Mouse (Mus musculus) gastrocnemius, adult 18-20 months (tissue): ENCODE measurements at regions not wholly inside any gene's neighbourhood (a gene's known extent, or its start where the extent isn't known, plus 50 kb on each side); places are given as distances from the start of the nearest gene placed in this dataset.
"Not testable (repeated sequence)": the region's sequence is repeated elsewhere in the genome, so short reads cannot be mapped to it uniquely, and the experiment has no call there.

ENCODE experiments used
- DNase-seq: peaks from one replicate; pipeline ENCODE4 v3.0.0; 2021; ENCODE audit warnings: low spot score

DNA sequence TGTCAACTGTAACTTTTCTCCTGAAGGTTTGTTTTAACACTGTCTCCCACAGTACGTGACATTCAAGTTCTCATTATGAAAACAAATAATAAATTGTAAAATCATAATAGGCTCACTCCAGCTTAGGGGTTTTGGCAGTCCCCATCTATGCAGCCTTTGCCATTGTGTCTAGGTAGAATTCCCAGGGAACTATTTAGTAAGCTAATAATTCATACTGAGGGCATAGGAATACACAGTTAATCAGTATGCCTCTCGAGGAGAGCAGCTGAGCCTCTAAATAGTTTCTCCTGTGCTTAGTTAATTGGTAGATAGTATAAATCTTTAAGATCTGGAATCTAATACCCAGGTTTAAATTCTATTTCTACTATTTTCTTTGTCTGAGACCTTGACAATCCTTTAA, 191.7 kb downstream of the Tprg start:
- no peak for DNase-seq

DNA sequence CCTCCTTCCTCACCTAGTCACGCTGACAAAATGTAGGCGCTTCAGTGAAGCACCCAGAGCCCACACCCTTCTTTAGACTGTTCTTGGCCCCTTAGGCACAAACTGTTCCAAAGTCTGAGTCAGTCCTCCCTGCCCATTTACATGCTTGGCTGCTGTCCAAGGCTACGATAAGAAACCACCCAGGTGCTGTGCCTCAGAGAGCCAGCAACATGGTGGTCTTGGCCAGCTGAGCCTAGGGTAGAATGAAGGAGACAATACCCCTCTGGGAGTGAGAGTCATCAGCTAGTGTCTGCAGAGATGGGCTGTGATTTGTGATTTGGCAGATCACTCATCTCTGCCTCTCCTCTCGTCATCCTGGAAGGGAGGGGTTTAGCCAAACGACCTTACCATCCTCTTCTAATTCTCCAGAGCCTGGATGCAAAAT, 197.2 kb downstream of the Tprg start:
- DNase-seq = no peak

- no peak for DNase-seq
These were observed 198.4 kb downstream of the Tprg start for GRCm38 (mm10) chr16:25485007-25485406.

- no peak for DNase-seq
These were observed 197.0 kb upstream of the Trp63 start for GRCm38 (mm10) chr16:25486477-25487094.

DNA sequence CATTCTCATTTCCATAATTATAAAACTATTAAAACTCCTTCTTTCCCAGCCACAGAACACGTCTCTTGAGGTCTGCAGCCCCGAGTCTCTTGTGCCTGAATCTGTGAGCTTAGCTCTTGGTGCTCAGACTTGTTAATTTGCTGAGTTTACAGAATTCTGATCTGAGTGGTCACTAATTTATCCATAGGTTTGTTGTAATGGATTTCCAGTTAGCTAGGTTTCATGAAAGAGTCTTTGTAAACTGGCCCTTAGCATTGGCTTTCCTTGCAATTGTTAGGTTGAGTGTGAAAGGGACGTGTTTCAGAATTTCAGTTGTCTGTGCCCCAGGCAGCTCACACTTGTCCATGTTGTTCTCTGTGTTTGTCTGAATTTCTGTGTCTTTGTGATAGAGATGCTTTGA, 192.7 kb upstream of the Trp63 start:
- no peak for DNase-seq

DNA sequence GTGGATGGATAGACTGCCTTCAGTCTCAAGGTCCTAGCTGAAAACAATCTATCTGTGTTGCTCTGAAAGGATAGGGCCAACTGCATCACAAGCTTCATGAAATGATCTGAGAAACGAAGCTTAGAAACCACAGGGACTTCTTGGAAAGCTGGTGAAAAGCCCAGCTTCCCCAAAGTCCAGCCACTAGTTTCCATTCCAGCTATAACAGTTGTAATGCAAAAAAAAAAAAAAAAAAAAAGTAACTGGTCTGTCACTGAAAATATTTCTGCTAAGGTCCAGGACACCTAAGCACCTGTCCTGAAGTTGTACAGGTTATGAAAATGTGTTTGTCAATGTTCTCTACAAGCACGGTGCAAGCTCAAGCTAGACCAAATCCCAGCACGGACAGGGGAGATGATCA, 189.4 kb upstream of the Trp63 start:
- no peak for DNase-seq

DNA sequence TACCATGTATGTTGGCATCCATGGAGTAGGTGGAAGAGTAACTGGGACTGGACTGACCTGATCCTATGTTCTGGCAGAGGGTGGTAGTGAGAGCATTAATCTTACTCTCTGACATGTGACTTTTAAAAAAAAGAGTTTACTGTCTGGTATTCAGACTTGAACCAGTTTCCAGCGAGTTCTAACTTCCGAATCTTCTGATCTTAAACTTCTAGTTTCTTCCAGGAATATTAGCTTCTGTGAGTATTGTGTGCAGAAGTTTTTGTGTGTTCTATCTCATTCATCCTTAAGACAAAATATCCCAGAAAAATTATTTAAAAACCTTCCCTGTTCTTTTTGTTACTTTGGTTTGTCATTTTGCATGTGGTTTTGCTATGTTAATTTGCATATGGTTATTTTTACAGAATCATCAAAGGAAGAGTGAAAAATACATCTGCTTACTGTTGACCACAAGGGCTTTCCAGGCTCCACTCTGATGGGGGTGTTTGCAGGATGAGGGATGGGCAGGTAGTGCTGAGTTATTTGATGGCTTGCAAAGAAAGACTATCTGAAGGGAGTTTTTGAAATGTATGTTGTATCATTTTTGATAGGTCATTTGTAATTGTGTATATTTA, 187.9 kb upstream of the Trp63 start:
- no peak for DNase-seq

DNA sequence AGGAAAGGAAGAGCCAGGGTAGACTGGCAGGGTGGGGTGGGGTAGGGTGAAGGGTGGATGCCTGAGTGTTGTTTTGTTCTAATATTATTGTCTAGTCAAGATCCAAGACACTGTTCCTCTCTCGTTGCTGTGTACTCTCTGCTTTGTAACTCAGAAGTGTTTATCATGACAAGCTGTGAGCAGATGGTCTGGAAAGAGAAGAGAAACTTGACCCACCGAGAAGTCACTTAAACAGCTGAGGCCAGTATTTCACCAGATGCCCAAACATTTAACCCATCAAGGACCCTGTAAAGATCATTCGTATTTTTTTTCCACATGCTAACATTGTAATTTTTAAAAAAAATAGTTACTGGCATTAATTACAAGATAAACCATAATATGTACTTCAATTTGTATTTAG, 178.7 kb upstream of the Trp63 start:
- DNase-seq = peak; percentile 29

GRCm38 (mm10) chr16:25517114-25517868, 166.3 kb upstream of the Trp63 start:
- no peak for DNase-seq

DNA sequence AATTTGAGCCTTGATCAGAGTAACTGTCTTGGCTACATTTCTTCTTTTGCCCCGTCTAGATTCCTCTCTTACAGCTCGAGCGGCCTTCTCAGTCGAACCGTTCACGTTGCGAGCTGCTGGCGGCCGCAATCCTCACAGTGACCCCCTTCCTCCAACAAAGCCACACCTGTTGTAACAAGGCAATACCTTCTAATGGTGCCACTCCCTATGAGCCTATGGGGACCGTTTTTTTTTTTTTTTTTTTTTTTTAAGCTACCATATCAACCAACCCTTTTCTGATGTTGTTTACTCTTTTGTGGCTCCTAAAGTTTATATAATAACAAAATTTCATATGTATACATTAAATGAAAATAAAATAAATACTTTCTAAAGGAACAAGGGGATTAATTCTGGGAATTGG, 160.4 kb upstream of the Trp63 start:
- DNase-seq = not testable (repeated sequence)

GRCm38 (mm10) chr16:25523621-25524020, 159.9 kb upstream of the Trp63 start:
- DNase-seq = no peak

GRCm38 (mm10) chr16:25527850-25528249, 155.7 kb upstream of the Trp63 start:
- DNase-seq = no peak

- DNase-seq = no peak
These were observed 155.2 kb upstream of the Trp63 start for GRCm38 (mm10) chr16:25528313-25528712.

GRCm38 (mm10) chr16:25529681-25530080, 153.9 kb upstream of the Trp63 start:
- peak; percentile 40 for DNase-seq

DNA sequence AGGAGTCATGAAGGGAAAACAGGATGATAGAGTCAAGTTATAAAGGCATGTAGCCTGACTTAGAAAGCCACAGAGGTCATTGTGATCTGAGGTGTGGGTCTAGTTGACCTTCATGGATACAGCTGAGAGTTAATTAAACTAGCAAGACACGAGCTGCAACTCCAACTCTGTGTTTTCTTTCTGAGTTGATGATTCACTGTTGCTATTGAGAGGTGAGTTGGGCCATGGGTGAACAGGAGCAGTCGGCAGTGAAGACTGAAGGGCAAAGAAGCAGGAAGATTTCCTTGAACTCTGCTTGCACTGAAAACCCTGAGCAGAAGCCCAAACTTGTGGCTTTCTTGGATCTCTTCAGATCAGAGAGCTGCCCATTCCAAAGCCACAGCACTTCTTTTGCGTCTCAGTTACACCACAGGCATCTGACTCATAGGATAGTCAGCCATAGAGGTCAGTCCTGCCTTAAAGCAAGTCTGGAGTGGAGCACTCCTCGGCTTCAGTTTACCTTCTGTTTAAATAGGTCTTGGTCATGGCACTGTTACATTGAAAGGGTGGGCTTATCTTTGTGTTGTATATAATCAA, 151.7 kb upstream of the Trp63 start:
- DNase-seq = peak; percentile 49

DNA sequence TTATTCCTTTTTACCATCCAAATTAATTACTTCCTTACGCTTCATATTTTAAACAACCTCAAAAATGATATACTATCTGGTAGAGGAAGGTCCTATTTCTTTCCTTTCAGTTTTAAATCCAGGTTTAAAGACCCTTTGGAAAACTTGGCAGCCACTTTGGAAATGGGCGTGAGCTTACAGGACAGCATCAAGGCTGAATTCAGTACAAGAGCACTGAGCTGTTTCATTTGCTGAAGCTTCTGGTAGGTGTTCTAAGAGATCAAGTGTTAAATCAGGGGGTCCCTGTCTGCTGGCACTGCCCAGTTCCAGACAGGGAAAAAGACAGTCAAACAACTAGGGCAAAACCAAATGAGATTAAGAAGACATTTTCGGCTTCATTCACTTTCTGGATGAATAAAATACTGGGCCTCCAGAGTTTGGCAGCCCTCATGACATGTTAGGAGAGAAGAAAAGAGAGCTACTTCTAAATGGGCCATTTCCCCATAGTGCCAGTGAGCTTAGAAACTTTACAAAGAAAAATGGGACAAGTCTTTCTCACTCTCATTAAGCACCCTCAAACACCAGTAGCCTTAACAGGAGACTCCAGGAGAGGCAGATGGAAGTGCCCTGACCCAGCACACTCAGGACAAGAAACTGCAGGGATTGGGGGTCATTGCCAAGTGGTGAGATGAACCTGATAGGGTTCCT, 150.9 kb upstream of the Trp63 start:
- no peak for DNase-seq

DNA sequence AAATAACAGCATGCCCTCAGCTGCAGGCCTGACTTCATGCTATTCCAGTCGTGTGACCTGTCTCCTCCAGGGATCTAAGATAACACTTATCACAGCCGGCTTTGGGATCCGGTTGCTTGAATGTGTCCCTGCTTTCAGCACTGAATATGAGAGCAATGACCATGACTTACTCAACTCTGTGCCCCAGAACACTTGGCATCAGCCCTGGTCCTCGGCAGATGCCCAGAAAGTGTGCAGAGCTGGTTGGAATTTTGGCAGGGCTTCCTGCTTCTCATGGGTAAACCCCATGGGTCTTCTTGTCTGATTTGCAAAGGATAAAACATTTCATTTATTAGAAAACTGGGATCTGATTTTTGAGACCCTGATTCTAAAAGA, 150.4 kb upstream of the Trp63 start:
- DNase-seq = peak; percentile 88

DNA sequence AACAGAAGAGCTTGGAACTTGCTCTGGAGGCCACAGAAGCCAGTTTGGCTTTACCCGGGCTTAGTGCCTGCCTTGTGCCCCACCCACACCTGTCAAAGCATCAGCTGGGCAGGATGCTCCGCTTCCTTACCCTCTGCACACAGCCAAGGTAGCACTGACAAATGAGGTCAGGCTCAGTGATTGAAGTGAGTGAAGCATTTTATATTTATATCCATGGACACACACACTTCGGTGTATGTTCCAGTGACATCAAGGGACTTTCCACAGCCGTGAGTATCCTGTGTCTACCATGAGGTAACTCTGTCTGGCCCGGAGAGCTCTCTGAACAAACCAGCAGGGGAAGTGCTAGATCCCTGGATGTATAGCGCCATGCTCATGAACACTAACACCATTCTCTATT, 147.0 kb upstream of the Trp63 start:
- DNase-seq = peak; percentile 44

- DNase-seq = no peak
These were observed 133.9 kb upstream of the Trp63 start for GRCm38 (mm10) chr16:25549542-25550110.

GRCm38 (mm10) chr16:25557181-25557580, 126.4 kb upstream of the Trp63 start:
- no peak for DNase-seq

DNA sequence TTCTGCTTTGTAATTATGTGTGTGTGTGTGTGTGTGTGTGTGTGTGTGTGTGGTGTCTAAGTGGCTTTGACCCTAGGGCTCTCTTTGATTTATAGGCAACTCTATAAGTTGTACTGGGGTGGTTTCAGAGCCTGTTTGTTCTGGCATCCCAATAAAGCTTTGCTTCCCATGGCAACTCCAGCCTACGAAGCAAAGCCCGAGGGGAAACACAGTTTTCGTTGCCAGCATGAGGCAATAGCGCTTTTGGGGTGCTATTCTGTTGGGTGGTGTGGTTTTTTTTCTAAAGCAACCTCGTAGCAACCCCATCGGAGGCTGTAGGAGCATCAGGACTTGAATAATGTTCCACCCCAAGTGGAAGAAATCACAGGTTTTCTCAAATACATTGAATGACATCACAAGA, 103.3 kb upstream of the Trp63 start:
- DNase-seq = no peak
